Comparison of ENCODE assay signal across 8 mouse cellular contexts in genomic region chr2:127142031-127142430, GRCm38 (mm10). TPM values are rescaled to one million over a fixed set of nuclear protein-coding genes. Genes with fewer than 3 reads are reported as not detected.
DNase-seq lines count a peak whose midpoint lies in the region; ATAC-seq lines count a peak whose summit lies in the region.

No protein-coding gene starts in this region.

- no peaks in the 10 kb centered on the region for H3K27me3 ChIP-seq in kidney, embryonic 16.5 days (ENCODE audit: insufficient read depth, low read length)
- H3K27me3 ChIP-seq in forebrain, embryonic 16.5 days (replicated peaks; ENCODE audit: control insufficient read depth, insufficient read depth, low read length) = no peaks in the 10 kb centered on the region
- H3K27me3 ChIP-seq in intestine, embryonic 14.5 days (replicated peaks; ENCODE audit: control insufficient read depth, insufficient read depth, low read length) = no peaks in the 10 kb centered on the region
- H3K27me3 ChIP-seq in midbrain, embryonic 16.5 days (ENCODE audit: control insufficient read depth, insufficient read depth, low read depth, low read length) = no peaks in the 10 kb centered on the region

- 74% methylated on average over 10 of the region's 10 CpGs for WGBS in kidney, embryonic 16.5 days
- WGBS in forebrain, embryonic 16.5 days = 91% methylated on average over 10 of the region's 10 CpGs
- WGBS in intestine, embryonic 14.5 days = 80% methylated on average over 10 of the region's 10 CpGs
- WGBS in midbrain, embryonic 16.5 days = 92% methylated on average over 10 of the region's 10 CpGs

- peak overlapping the region; percentile 73 for H3K4me2 ChIP-seq in kidney, embryonic 16.5 days (replicated peaks; ENCODE audit: low read depth, low read length)
- peak overlapping the region; percentile 69 for H3K4me2 ChIP-seq in forebrain, embryonic 16.5 days (ENCODE audit: low read length)
- H3K4me2 ChIP-seq in intestine, embryonic 14.5 days (ENCODE audit: low read length) = peak overlapping the region; percentile 61
- peak overlapping the region; percentile 98; the same call in 1 of the 2 replicates for H3K4me2 ChIP-seq in midbrain, embryonic 16.5 days (ENCODE audit: low read length)

- 0 out of 2 replicates have a peak, but pooled peaks have one; percentile 2 for ATAC-seq in kidney, embryonic 16.5 days (ENCODE audit: low FRiP score, low TSS enrichment)
- no peak for ATAC-seq in forebrain, embryonic 16.5 days
- ATAC-seq in intestine, embryonic 14.5 days (replicated peaks; ENCODE audit: low FRiP score, low TSS enrichment, low read depth) = no peak
- 0 out of 2 replicates have a peak, but pooled peaks have one; percentile 30 for ATAC-seq in midbrain, embryonic 16.5 days

- H3K9ac ChIP-seq in kidney, embryonic 16.5 days (replicated peaks; ENCODE audit: low read length) = peak overlapping the region; percentile 74
- peak overlapping the region; percentile 62; the same call in 1 of the 2 replicates for H3K9ac ChIP-seq in forebrain, embryonic 16.5 days (replicated peaks; ENCODE audit: low read depth, low read length)
- H3K9ac ChIP-seq in intestine, embryonic 14.5 days (ENCODE audit: low read length) = no peak overlapping the region
- H3K9ac ChIP-seq in midbrain, embryonic 16.5 days (ENCODE audit: low read depth, low read length) = no peak overlapping the region

- H3K4me3 ChIP-seq in kidney, embryonic 16.5 days (ENCODE audit: low read length) = peak overlapping the region; percentile 67; the same call in 1 of the 2 replicates
- H3K4me3 ChIP-seq in forebrain, embryonic 16.5 days (replicated peaks; ENCODE audit: low read length) = no peak overlapping the region
- H3K4me3 ChIP-seq in intestine, embryonic 14.5 days (ENCODE audit: low read depth, low read length) = peak overlapping the region; percentile 67; the same call in 1 of the 2 replicates
- no peak overlapping the region for H3K4me3 ChIP-seq in midbrain, embryonic 16.5 days (ENCODE audit: low read depth, low read length)

- H3K4me1 ChIP-seq in kidney, embryonic 16.5 days (ENCODE audit: insufficient read depth, low read length) = peaks cover 18% of the 10 kb centered on the region
- peaks cover 19% of the 10 kb centered on the region for H3K4me1 ChIP-seq in forebrain, embryonic 16.5 days (replicated peaks; ENCODE audit: control insufficient read depth, insufficient read depth, low read length)
- H3K4me1 ChIP-seq in intestine, embryonic 14.5 days (replicated peaks; ENCODE audit: control insufficient read depth, insufficient read depth, low read length) = peaks cover 12% of the 10 kb centered on the region
- H3K4me1 ChIP-seq in midbrain, embryonic 16.5 days (ENCODE audit: control insufficient read depth, insufficient read depth, low read length) = peaks cover 12% of the 10 kb centered on the region

- H3K27ac ChIP-seq in kidney, embryonic 16.5 days (ENCODE audit: low read length) = no peak overlapping the region
- H3K27ac ChIP-seq in forebrain, embryonic 16.5 days (ENCODE audit: low read length) = no peak overlapping the region
- no peak overlapping the region for H3K27ac ChIP-seq in intestine, embryonic 14.5 days (ENCODE audit: low read depth)
- H3K27ac ChIP-seq in midbrain, embryonic 16.5 days (ENCODE audit: low read length) = no peak overlapping the region

- DNase-seq in kidney, postnatal 10 days = no peak
- DNase-seq in intestine, embryonic 14.5 days (ENCODE audit: low spot score) = no peak
- no peak for DNase-seq in thymus, postnatal 14 days
- no peak for DNase-seq in thymus, postnatal 4 days
- DNase-seq in thymus, postnatal 25 days = no peak

- peaks cover 20% of the 10 kb centered on the region for H3K36me3 ChIP-seq in kidney, embryonic 16.5 days (ENCODE audit: insufficient read depth, low read length)
- H3K36me3 ChIP-seq in forebrain, embryonic 16.5 days (ENCODE audit: control insufficient read depth, insufficient read depth) = no peaks in the 10 kb centered on the region
- peaks cover 15% of the 10 kb centered on the region for H3K36me3 ChIP-seq in intestine, embryonic 14.5 days (ENCODE audit: control insufficient read depth, insufficient read depth, low read length)
- H3K36me3 ChIP-seq in midbrain, embryonic 16.5 days (ENCODE audit: control insufficient read depth, insufficient read depth, low read length) = no peaks in the 10 kb centered on the region; the same call in 1 of the 2 replicates

- H3K9me3 ChIP-seq in kidney, embryonic 16.5 days (ENCODE audit: low read length) = no peaks in the 10 kb centered on the region
- no peaks in the 10 kb centered on the region for H3K9me3 ChIP-seq in forebrain, embryonic 16.5 days (ENCODE audit: control insufficient read depth, low read length)
- H3K9me3 ChIP-seq in intestine, embryonic 14.5 days (ENCODE audit: control insufficient read depth, low read length) = no peaks in the 10 kb centered on the region; the same call in 1 of the 2 replicates
- no peaks in the 10 kb centered on the region for H3K9me3 ChIP-seq in midbrain, embryonic 16.5 days (replicated peaks; ENCODE audit: control insufficient read depth, low read length, poor library complexity, severe bottlenecking)

RNA-seq across cellular contexts. Expression of gene Itpripl1, which starts 1.2 kb away (rescaled TPM):
- 24.0 and 27.1 TPM in 2 replicates for polyA plus RNA-seq in kidney, embryonic 16.5 days (2015; fragmentation: Nextera tagmentation; extraction: Ambion mirVana)
- 16.5 and 19.1 TPM in 2 replicates for polyA plus RNA-seq in forebrain, embryonic 16.5 days (2015; fragmentation: Nextera tagmentation; extraction: Ambion mirVana)
- 22.8 and 26.3 TPM in 2 replicates for polyA plus RNA-seq in intestine, embryonic 14.5 days (2014; fragmentation: Nextera tagmentation; extraction: Ambion mirVana)
- 8.5 and 9.9 TPM in 2 replicates for polyA plus RNA-seq in midbrain, embryonic 16.5 days (2015; fragmentation: Nextera tagmentation; extraction: Ambion mirVana)

RNA-seq across cellular contexts. Expression of gene Ncaph, which starts 8.3 kb away (rescaled TPM):
- polyA plus RNA-seq in kidney, embryonic 16.5 days (2015; fragmentation: Nextera tagmentation; extraction: Ambion mirVana) = 91.5 and 96.6 TPM in 2 replicates
- 33.5 and 40.8 TPM in 2 replicates for polyA plus RNA-seq in forebrain, embryonic 16.5 days (2015; fragmentation: Nextera tagmentation; extraction: Ambion mirVana)
- polyA plus RNA-seq in intestine, embryonic 14.5 days (2014; fragmentation: Nextera tagmentation; extraction: Ambion mirVana) = 82.5 and 88.2 TPM in 2 replicates
- 10.0 and 12.6 TPM in 2 replicates for polyA plus RNA-seq in midbrain, embryonic 16.5 days (2015; fragmentation: Nextera tagmentation; extraction: Ambion mirVana)

Comparison
In these comparisons a context has a peak if more than half of its experiments do, and no peak if none do; other contexts are left out.
1. ATAC-seq: peak in kidney, embryonic 16.5 days (single experiment) and midbrain, embryonic 16.5 days (single experiment); none in forebrain, embryonic 16.5 days (single experiment) and intestine, embryonic 14.5 days (single experiment).
2. H3K4me3 ChIP-seq: peak in kidney, embryonic 16.5 days (single experiment) and intestine, embryonic 14.5 days (single experiment); none in forebrain, embryonic 16.5 days (single experiment) and midbrain, embryonic 16.5 days (single experiment).
3. H3K9ac ChIP-seq: peak in kidney, embryonic 16.5 days (single experiment) and forebrain, embryonic 16.5 days (single experiment); none in intestine, embryonic 14.5 days (single experiment) and midbrain, embryonic 16.5 days (single experiment).
4. Peak in every context shown above with its lines, with median percentiles within 50 percentile points of each other: H3K4me2 ChIP-seq.